ENCODE assay signal across 8 mouse cellular contexts in genomic region chr2:173020430-173020829, GRCm38 (mm10). TPM values are rescaled to one million over a fixed set of nuclear protein-coding genes. Genes with fewer than 3 reads are reported as not detected.
A peak's percentile ranks its signal among the peaks of the same experiment; 100 is the strongest.
DNase-seq lines count a peak whose midpoint lies in the region; ATAC-seq and TF ChIP-seq lines count a peak whose summit lies in the region.

Rbm38 (plus strand) TSS chr2:173020498.

- TF ChIP-seq POLR2A in thymus, adult 2 months (IDR thresholded peaks at IDR 0.05; ENCODE audit: control insufficient read depth, extremely low read depth, insufficient read depth, low read length, poor library complexity), result no peak

- peaks cover 14% of the 10 kb centered on the region; the same call in 1 of the 2 replicates for H3K36me3 ChIP-seq in thymus, adult 2 months (ENCODE audit: control insufficient read depth, insufficient read depth, low read length)
- peaks cover 13% of the 10 kb centered on the region for H3K36me3 ChIP-seq in embryonic facial prominence, embryonic 12.5 days
- peaks cover 28% of the 10 kb centered on the region for H3K36me3 ChIP-seq in heart, embryonic 14.5 days (ENCODE audit: control insufficient read depth, insufficient read depth, low read length)
- peaks cover 40% of the 10 kb centered on the region for H3K36me3 ChIP-seq in liver, embryonic 12.5 days
- peaks cover 2% of the 10 kb centered on the region; the same call in 1 of the 2 replicates for H3K36me3 ChIP-seq in stomach, embryonic 15.5 days

- peaks cover 55% of the 10 kb centered on the region for H3K4me1 ChIP-seq in thymus, adult 2 months (replicated peaks; ENCODE audit: control insufficient read depth, insufficient read depth, low read length)
- H3K4me1 ChIP-seq in embryonic facial prominence, embryonic 12.5 days, result peaks cover 39% of the 10 kb centered on the region
- peaks cover 43 to 50% of the 10 kb centered on the region in 2 experiments for H3K4me1 ChIP-seq in heart, embryonic 14.5 days (ENCODE audit: control insufficient read depth in 2 of 2, insufficient read depth in 2 of 2, low read length in 2 of 2)
- peaks cover 77% of the 10 kb centered on the region for H3K4me1 ChIP-seq in liver, embryonic 12.5 days
- peaks cover 45% of the 10 kb centered on the region for H3K4me1 ChIP-seq in stomach, embryonic 15.5 days

- peak within 1 kb of the TSS; percentile 13; the same call in 1 of the 2 replicates for H3K27ac ChIP-seq in thymus, adult 2 months (ENCODE audit: control insufficient read depth, insufficient read depth, low read length)
- no peak within 1 kb of the TSS for H3K27ac ChIP-seq in embryonic facial prominence, embryonic 12.5 days
- peak within 1 kb of the TSS; percentile 60 to 77 for H3K27ac ChIP-seq in heart, embryonic 14.5 days (replicated peaks in 1 of 2; ENCODE audit: control insufficient read depth in 1 of 2, insufficient read depth in 1 of 2, low read depth in 2 of 2, low read length in 2 of 2)
- peak within 1 kb of the TSS; percentile 78 for H3K27ac ChIP-seq in liver, embryonic 12.5 days
- no peak within 1 kb of the TSS for H3K27ac ChIP-seq in stomach, embryonic 15.5 days

- no peak for ATAC-seq in embryonic facial prominence, embryonic 12.5 days (ENCODE audit: insufficient number of reproducible peaks, insufficient read depth, low FRiP score, low TSS enrichment)
- ATAC-seq in heart, embryonic 14.5 days (ENCODE audit: insufficient number of reproducible peaks, insufficient read depth, low FRiP score, low read depth), result no peak
- no peak for ATAC-seq in liver, embryonic 12.5 days
- ATAC-seq in stomach, embryonic 15.5 days (ENCODE audit: insufficient read depth, low FRiP score, low read depth), result no peak

- DNase-seq in thymus, adult 2 months, result no peak
- DNase-seq in thymus, postnatal 25 days, result no peak
- no peak for DNase-seq in spleen, adult 18-20 months
- DNase-seq in frontal cortex, postnatal 10 days (ENCODE audit: low spot score in 2 of 2), result no peak

- H3K4me2 ChIP-seq in embryonic facial prominence, embryonic 12.5 days (replicated peaks), result peak within 1 kb of the TSS; percentile 83
- peak within 1 kb of the TSS; percentile 88 for H3K4me2 ChIP-seq in heart, embryonic 14.5 days (ENCODE audit: low read length)
- peak within 1 kb of the TSS; percentile 91 for H3K4me2 ChIP-seq in liver, embryonic 12.5 days
- H3K4me2 ChIP-seq in stomach, embryonic 15.5 days, result peak within 1 kb of the TSS; percentile 86

- 72% methylated on average over 11 of the region's 11 CpGs for WGBS in thymus, adult 2 months
- WGBS in embryonic facial prominence, embryonic 12.5 days, result 26% methylated on average over 11 of the region's 11 CpGs
- WGBS in heart, embryonic 14.5 days, result 39% methylated on average over 11 of the region's 11 CpGs
- WGBS in liver, embryonic 12.5 days (ENCODE audit: insufficient replicate concordance), result 41% methylated on average over 11 of the region's 11 CpGs
- 43% methylated on average over 11 of the region's 11 CpGs for WGBS in stomach, embryonic 15.5 days

- H3K4me3 ChIP-seq in thymus, adult 2 months (ENCODE audit: control insufficient read depth, insufficient read depth, low read length), result peak within 1 kb of the TSS; percentile 38
- peak within 1 kb of the TSS; percentile 36 for H3K4me3 ChIP-seq in embryonic facial prominence, embryonic 12.5 days
- H3K4me3 ChIP-seq in heart, embryonic 14.5 days (ENCODE audit: control insufficient read depth in 1 of 2, insufficient read depth in 1 of 2, low read depth in 1 of 2, low read length in 2 of 2), result peak within 1 kb of the TSS; percentile 41 to 47
- peak within 1 kb of the TSS; percentile 98 for H3K4me3 ChIP-seq in liver, embryonic 12.5 days
- H3K4me3 ChIP-seq in stomach, embryonic 15.5 days (replicated peaks), result peak within 1 kb of the TSS; percentile 37

- TF ChIP-seq CTCF in thymus, adult 2 months (IDR thresholded peaks at IDR 0.05; ENCODE audit: borderline replicate concordance, control insufficient read depth, extremely low read depth, insufficient read depth, low read length, poor library complexity), result no peak

- H3K27me3 ChIP-seq in thymus, adult 2 months (ENCODE audit: control insufficient read depth, insufficient read depth, low read length), result no peaks in the 10 kb centered on the region
- H3K27me3 ChIP-seq in embryonic facial prominence, embryonic 12.5 days, result peaks cover 14% of the 10 kb centered on the region
- H3K27me3 ChIP-seq in heart, embryonic 14.5 days (ENCODE audit: control insufficient read depth, insufficient read depth, low read length), result no peaks in the 10 kb centered on the region
- H3K27me3 ChIP-seq in liver, embryonic 12.5 days (replicated peaks), result no peaks in the 10 kb centered on the region
- H3K27me3 ChIP-seq in stomach, embryonic 15.5 days (replicated peaks), result peaks cover 4% of the 10 kb centered on the region; the same call in 1 of the 2 replicates

- no peaks in the 10 kb centered on the region for H3K9me3 ChIP-seq in embryonic facial prominence, embryonic 12.5 days
- no peaks in the 10 kb centered on the region for H3K9me3 ChIP-seq in heart, embryonic 14.5 days (ENCODE audit: control insufficient read depth, low read length)
- H3K9me3 ChIP-seq in liver, embryonic 12.5 days (replicated peaks), result no peaks in the 10 kb centered on the region
- no peaks in the 10 kb centered on the region for H3K9me3 ChIP-seq in stomach, embryonic 15.5 days

- peak within 1 kb of the TSS; percentile 30 for H3K9ac ChIP-seq in embryonic facial prominence, embryonic 12.5 days
- peak within 1 kb of the TSS; percentile 93 for H3K9ac ChIP-seq in heart, embryonic 14.5 days (ENCODE audit: low read length)
- peak within 1 kb of the TSS; percentile 97 for H3K9ac ChIP-seq in liver, embryonic 12.5 days
- no peak within 1 kb of the TSS for H3K9ac ChIP-seq in stomach, embryonic 15.5 days

RNA-seq across cellular contexts. Expression of gene Rbm38, which starts in this region (rescaled TPM):
- polyA plus RNA-seq in thymus, adult 2 months (2012; rRNA removed), result 1,267 and 1,290 TPM in 2 replicates
- polyA plus RNA-seq in embryonic facial prominence, embryonic 12.5 days (2016; fragmentation: Nextera tagmentation; extraction: Ambion mirVana), result 37.9 and 39.5 TPM in 2 replicates
- 126 and 129 TPM in 2 replicates for polyA plus RNA-seq in heart, embryonic 14.5 days (2014; fragmentation: Nextera tagmentation; extraction: Ambion mirVana)
- polyA plus RNA-seq in liver, embryonic 12.5 days (2016; fragmentation: Nextera tagmentation; extraction: Ambion mirVana), result 305 and 313 TPM in 2 replicates
- polyA plus RNA-seq in stomach, embryonic 15.5 days (2015; fragmentation: Nextera tagmentation; extraction: Ambion mirVana), result 43.6 and 56.6 TPM in 2 replicates

Comparison
In these comparisons a context has a peak if more than half of its experiments do, and no peak if none do; other contexts are left out.
1. H3K27ac ChIP-seq: peak in thymus, adult 2 months (single experiment), heart, embryonic 14.5 days (2 of 2) and liver, embryonic 12.5 days (single experiment); none in embryonic facial prominence, embryonic 12.5 days (single experiment) and stomach, embryonic 15.5 days (single experiment).
2. H3K4me3 ChIP-seq: peak in every context shown above with its lines; median percentile 98 in liver, embryonic 12.5 days; 44 in heart, embryonic 14.5 days; 38 in thymus, adult 2 months; 37 in stomach, embryonic 15.5 days; 36 in embryonic facial prominence, embryonic 12.5 days.
3. Peak in every context shown above with its lines, with median percentiles within 50 percentile points of each other: H3K4me2 ChIP-seq.